Mouse (Mus musculus) heart, embryonic 13.5 days (tissue): ENCODE results near the gene Ppp1r14d. TPM values are rescaled to one million over a fixed set of nuclear protein-coding genes. Genes with fewer than 3 reads are reported as not detected.

Experiments
- ATAC-seq: fragments of 200-750 bp; cut with Nextera tagmentation; 2 replicates; pipeline ENCODE4 v1.8.0; 2017; ENCODE audit warnings: moderate TSS enrichment; ENCODE audit not compliant: insufficient number of reproducible peaks, low FRiP score, low TSS enrichment; ENCODE audit errors: extremely low read depth
- H3K27ac ChIP-seq: fragments of 300-500 bp; sonication (generic); replicated peaks from 2 replicates; pipeline ENCODE4 v1.5.1; 2015; ENCODE audit warnings: moderate library complexity, mild to moderate bottlenecking, inconsistent platforms
- H3K27me3 ChIP-seq: fragments of 300-500 bp; sonication (generic); replicated peaks from 2 replicates; pipeline ENCODE4 v1.6.1; 2015; ENCODE audit warnings: mild to moderate bottlenecking, inconsistent platforms
- H3K36me3 ChIP-seq: fragments of 300-500 bp; sonication (generic); 2 replicates; pipeline ENCODE4 v1.6.1; 2015; ENCODE audit warnings: mild to moderate bottlenecking, inconsistent platforms
- H3K4me1 ChIP-seq: fragments of 300-500 bp; sonication (generic); 2 replicates; pipeline ENCODE4 v1.6.1; 2015; ENCODE audit warnings: inconsistent platforms
- H3K4me2 ChIP-seq: fragments of 300-500 bp; sonication (generic); 2 replicates; pipeline ENCODE4 v1.6.1; 2015; ENCODE audit warnings: inconsistent platforms, mild to moderate bottlenecking, moderate library complexity
- H3K4me3 ChIP-seq: fragments of 300-500 bp; sonication (generic); 2 replicates; pipeline ENCODE4 v1.5.1; 2015; ENCODE audit warnings: moderate library complexity, mild to moderate bottlenecking, inconsistent platforms
- H3K9ac ChIP-seq: fragments of 300-500 bp; sonication (generic); 2 replicates; pipeline ENCODE4 v1.6.1; 2015; ENCODE audit warnings: inconsistent platforms, mild to moderate bottlenecking, moderate library complexity
- H3K9me3 ChIP-seq: fragments of 300-500 bp; sonication (generic); 2 replicates; pipeline ENCODE4 v1.6.1; 2016; ENCODE audit warnings: inconsistent platforms
- WGBS: fragments of 180-500 bp; shearing (Covaris S2); methylation state at CpG from one replicate; pipeline ENCODE4 v1.1.7; 2015; ENCODE audit warnings: mixed read lengths; 5-methylcytosine and 5-hydroxymethylcytosine counted together
- polyA plus RNA-seq: library from polyadenylated mRNA; unstranded; fragments of >200 nt; fragmentation: Nextera tagmentation; extraction: Ambion mirVana; gene quantifications from 2 replicates; pipeline ENCODE4 v1.2.1, GENCODE M21; 2015

The Ppp1r14d gene
- polyA plus RNA-seq, 1 experiment from 2014 or later: not detected

- ATAC-seq: no peak
- WGBS: 9% methylated on average over 25 of the region's 25 CpGs
- no peak overlapping the region for H3K27ac ChIP-seq
- peak overlapping the region; percentile 84 for H3K4me2 ChIP-seq
- peaks cover 88% of the 10 kb centered on the region for H3K27me3 ChIP-seq
- peaks cover 13% of the 10 kb centered on the region for H3K4me1 ChIP-seq
- H3K36me3 ChIP-seq: no peaks in the 10 kb centered on the region
- no peaks in the 10 kb centered on the region for H3K9me3 ChIP-seq
- peak overlapping the region; percentile 62 for H3K4me3 ChIP-seq
- H3K9ac ChIP-seq: peak overlapping the region; percentile 66
Measured at GRCm38 (mm10) chr2:119236682-119237209, 7.0 kb upstream of the Ppp1r14d start.

- under 1% methylated on average over 13 of the region's 13 CpGs for WGBS
- no peaks in the 10 kb centered on the region for H3K9me3 ChIP-seq
- H3K9ac ChIP-seq: peak overlapping the region; percentile 90
- peak overlapping the region; percentile 81 for H3K4me2 ChIP-seq
- no peaks in the 10 kb centered on the region for H3K27me3 ChIP-seq
- peak overlapping the region; percentile 85 for H3K4me3 ChIP-seq
- peaks cover 18% of the 10 kb centered on the region for H3K4me1 ChIP-seq
- H3K36me3 ChIP-seq: peaks cover 38% of the 10 kb centered on the region
- peak overlapping the region; percentile 91 for H3K27ac ChIP-seq
- ATAC-seq: no peak
Measured at GRCm38 (mm10) chr2:119209176-119209507, 20.6 kb downstream of the Ppp1r14d start.

- under 1% methylated on average over 51 of the region's 51 CpGs for WGBS
- Histone ChIP-seq H3K4me2 (peak within 1 kb of the TSS; percentile 81), H3K9me3 (no peaks in the 10 kb centered on the region), H3K4me1 (peaks cover 18% of the 10 kb centered on the region), H3K27ac (peak within 1 kb of the TSS; percentile 91), H3K27me3 (no peaks in the 10 kb centered on the region), H3K4me3 (peak within 1 kb of the TSS; percentile 85), H3K36me3 (peaks cover 33% of the 10 kb centered on the region), H3K9ac (peak within 1 kb of the TSS; percentile 90)
- peak; percentile 94 for ATAC-seq
Measured at GRCm38 (mm10) chr2:119208344-119209175, 21.1 kb downstream of the Ppp1r14d start, which contains the start of the genes Zfyve19 and Dnajc17. Zfyve19 (plus strand) TSS chr2:119208617. Dnajc17 (minus strand) TSS chr2:119208795.

GRCm38 (mm10) chr2:119207961-119208343 lies 21.8 kb downstream of the Ppp1r14d start:
- 20% methylated on average over 6 of the region's 6 CpGs for WGBS
- peak overlapping the region; percentile 81 for H3K4me2 ChIP-seq
- no peaks in the 10 kb centered on the region for H3K9me3 ChIP-seq
- no peak for ATAC-seq
- H3K27me3 ChIP-seq: no peaks in the 10 kb centered on the region
- peak overlapping the region; percentile 85 for H3K4me3 ChIP-seq
- peaks cover 24% of the 10 kb centered on the region for H3K4me1 ChIP-seq
- H3K27ac ChIP-seq: peak overlapping the region; percentile 91
- peak overlapping the region; percentile 90 for H3K9ac ChIP-seq
- H3K36me3 ChIP-seq: peaks cover 27% of the 10 kb centered on the region

GRCm38 (mm10) chr2:119203871-119204460 lies 25.7 kb downstream of the Ppp1r14d start:
- no peak overlapping the region for H3K27ac ChIP-seq
- WGBS: 69% methylated on average over 4 of the region's 4 CpGs
- no peak for ATAC-seq
- no peak overlapping the region for H3K4me2 ChIP-seq
- peaks cover 18% of the 10 kb centered on the region for H3K4me1 ChIP-seq
- H3K27me3 ChIP-seq: no peaks in the 10 kb centered on the region
- H3K4me3 ChIP-seq: no peak overlapping the region
- H3K36me3 ChIP-seq: no peaks in the 10 kb centered on the region
- no peak overlapping the region for H3K9ac ChIP-seq
- H3K9me3 ChIP-seq: no peaks in the 10 kb centered on the region

GRCm38 (mm10) chr2:119202914-119203453 lies 26.7 kb downstream of the Ppp1r14d start:
- Histone ChIP-seq H3K27me3 (no peaks in the 10 kb centered on the region), H3K4me1 (peaks cover 17% of the 10 kb centered on the region), H3K4me3 (no peak overlapping the region), H3K9ac (no peak overlapping the region), H3K36me3 (no peaks in the 10 kb centered on the region), H3K4me2 (no peak overlapping the region), H3K9me3 (no peaks in the 10 kb centered on the region), H3K27ac (no peak overlapping the region)
- 49% methylated on average over 5 of the region's 5 CpGs for WGBS
- no peak for ATAC-seq

- Histone ChIP-seq H3K27me3 (no peaks in the 10 kb centered on the region), H3K27ac (no peak overlapping the region), H3K9me3 (no peaks in the 10 kb centered on the region), H3K4me2 (no peak overlapping the region), H3K4me3 (no peak overlapping the region), H3K36me3 (no peaks in the 10 kb centered on the region), H3K4me1 (peaks cover 21% of the 10 kb centered on the region), H3K9ac (no peak overlapping the region)
- no peak for ATAC-seq
- 61% methylated on average over 3 of the region's 3 CpGs for WGBS
Measured at GRCm38 (mm10) chr2:119198934-119199333, 30.8 kb downstream of the Ppp1r14d start.

- 19% methylated on average over 1 of the region's 1 CpGs for WGBS
- H3K4me2 ChIP-seq: no peak overlapping the region
- no peak overlapping the region for H3K9ac ChIP-seq
- no peak for ATAC-seq
- no peak overlapping the region for H3K27ac ChIP-seq
- no peak overlapping the region for H3K4me3 ChIP-seq
- no peaks in the 10 kb centered on the region for H3K36me3 ChIP-seq
- no peaks in the 10 kb centered on the region for H3K27me3 ChIP-seq
- peaks cover 16% of the 10 kb centered on the region for H3K4me1 ChIP-seq
- no peaks in the 10 kb centered on the region for H3K9me3 ChIP-seq
Measured at GRCm38 (mm10) chr2:119198049-119198448, 31.7 kb downstream of the Ppp1r14d start.

GRCm38 (mm10) chr2:119197493-119197892 lies 32.2 kb downstream of the Ppp1r14d start:
- Histone ChIP-seq H3K9me3 (no peaks in the 10 kb centered on the region), H3K4me1 (peaks cover 11% of the 10 kb centered on the region; the same call in 1 of the 2 replicates), H3K27ac (no peak overlapping the region), H3K9ac (no peak overlapping the region), H3K4me3 (no peak overlapping the region), H3K36me3 (no peaks in the 10 kb centered on the region), H3K27me3 (no peaks in the 10 kb centered on the region), H3K4me2 (no peak overlapping the region)
- WGBS: 60% methylated on average over 1 of the region's 1 CpGs
- no peak for ATAC-seq

GRCm38 (mm10) chr2:119196316-119197108 lies 33.2 kb downstream of the Ppp1r14d start:
- ATAC-seq: no peak
- H3K9me3 ChIP-seq: no peaks in the 10 kb centered on the region
- H3K4me2 ChIP-seq: no peak overlapping the region
- H3K4me1 ChIP-seq: peaks cover 11% of the 10 kb centered on the region; the same call in 1 of the 2 replicates
- H3K36me3 ChIP-seq: no peaks in the 10 kb centered on the region
- H3K27me3 ChIP-seq: no peaks in the 10 kb centered on the region
- peak overlapping the region; percentile 33; the same call in 1 of the 2 replicates for H3K9ac ChIP-seq
- H3K4me3 ChIP-seq: no peak overlapping the region
- WGBS: 45% methylated on average over 4 of the region's 4 CpGs
- no peak overlapping the region for H3K27ac ChIP-seq
